Mouse (Mus musculus) adrenal gland (tissue): ENCODE measurements around the gene Espnl.

Experiments
- intact Hi-C: fragments of 180-260 bp; cut with DNase I; formaldehyde crosslinking; loops from one replicate; pipeline ENCODE4 v1.15.1; 2025

The Espnl gene

DNA sequence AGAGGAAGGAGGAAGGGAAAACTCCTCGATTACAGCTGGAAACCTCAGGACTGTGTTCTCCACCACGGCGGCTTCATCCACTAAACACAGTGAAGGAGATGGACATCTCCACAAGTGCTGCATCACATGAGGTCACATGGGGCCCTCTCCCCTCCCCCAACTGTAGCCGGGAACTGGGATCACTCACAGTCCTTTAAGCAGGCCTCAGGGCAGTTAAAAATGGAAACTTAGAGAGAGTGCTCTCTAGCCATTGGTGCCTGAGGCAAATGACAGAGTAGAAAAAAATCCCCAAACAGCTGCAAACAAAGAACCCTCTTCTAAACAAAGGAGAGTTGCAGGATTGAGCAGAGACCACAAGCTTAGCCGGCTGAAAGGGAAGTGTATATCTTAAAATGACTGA, 8.6 kb upstream of the Espnl start:
- intact Hi-C loops, result no loop called here

DNA sequence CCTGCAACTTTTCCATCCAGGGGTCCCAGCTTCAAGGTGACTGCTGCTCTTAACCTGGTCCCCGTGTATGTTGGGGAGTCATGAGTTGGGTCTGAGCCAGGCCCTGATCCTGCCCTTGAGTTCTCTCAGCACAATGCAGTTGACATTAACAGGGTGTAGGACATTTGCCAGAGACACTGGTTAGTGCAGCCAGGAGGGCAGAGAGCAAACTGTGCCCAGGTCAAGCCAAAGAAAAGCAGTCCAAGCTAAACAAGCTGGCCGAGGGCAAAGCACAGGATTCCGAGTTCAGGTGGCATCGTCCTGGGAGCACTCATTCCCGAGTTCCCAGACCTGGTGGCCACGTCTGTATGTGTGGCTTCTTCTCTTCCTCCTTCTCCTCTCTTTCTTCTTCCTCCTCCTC, 4.2 kb upstream of the Espnl start:
- intact Hi-C loops, result no loop called here

GRCm38 (mm10) chr1:91324646-91325045, 2.8 kb downstream of the Espnl start:
- intact Hi-C loops, result no loop called here

DNA sequence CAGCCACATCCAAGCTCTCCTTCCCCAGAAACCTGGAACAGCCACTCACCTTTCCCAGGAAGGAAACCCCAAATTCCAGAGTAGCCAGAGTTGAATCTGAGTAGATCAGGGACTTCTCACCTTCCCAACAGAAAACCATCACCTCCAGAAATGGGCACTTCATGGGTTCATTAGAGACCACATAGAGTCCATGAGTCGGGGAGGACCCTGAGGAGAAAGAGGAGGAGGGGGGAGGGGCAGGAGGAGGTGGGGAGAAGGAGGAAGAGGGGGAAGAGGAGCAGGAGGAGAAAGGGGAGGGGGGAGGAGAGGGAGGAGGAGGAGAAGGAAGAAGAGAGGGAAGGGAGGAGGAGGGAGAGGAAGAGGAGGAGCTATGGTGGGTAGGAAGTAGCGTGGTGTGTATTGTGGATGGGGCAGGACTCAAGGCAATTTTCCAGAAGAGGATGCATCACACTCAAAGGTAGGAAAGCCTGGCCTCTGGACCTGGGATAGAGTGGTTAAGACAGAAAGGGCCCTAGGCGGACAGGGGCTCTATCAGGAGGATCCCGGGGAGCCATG, 3.7 kb downstream of the Espnl start:
- intact Hi-C loops, result no loop called here

DNA sequence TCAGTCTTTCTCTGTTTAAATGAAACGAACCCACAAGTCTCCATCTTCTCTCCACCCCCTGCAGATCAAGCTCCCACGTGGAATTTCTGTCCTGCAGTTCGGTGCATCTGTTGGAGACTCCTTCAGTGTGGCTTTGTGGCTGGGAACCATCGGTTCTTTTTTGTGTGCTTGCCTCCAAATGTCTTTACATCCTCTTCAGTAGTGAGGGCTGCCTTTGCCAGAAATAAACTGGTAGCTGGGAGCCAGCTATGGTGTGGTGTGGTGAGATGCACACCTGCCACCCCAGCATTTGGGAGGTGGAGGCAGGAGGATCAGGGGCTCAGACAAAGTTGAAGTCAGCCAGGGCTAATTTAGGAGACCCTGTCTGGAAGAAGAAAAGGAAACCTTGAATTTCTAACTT, 10.2 kb downstream of the Espnl start:
- intact Hi-C loops, result no loop called here

DNA sequence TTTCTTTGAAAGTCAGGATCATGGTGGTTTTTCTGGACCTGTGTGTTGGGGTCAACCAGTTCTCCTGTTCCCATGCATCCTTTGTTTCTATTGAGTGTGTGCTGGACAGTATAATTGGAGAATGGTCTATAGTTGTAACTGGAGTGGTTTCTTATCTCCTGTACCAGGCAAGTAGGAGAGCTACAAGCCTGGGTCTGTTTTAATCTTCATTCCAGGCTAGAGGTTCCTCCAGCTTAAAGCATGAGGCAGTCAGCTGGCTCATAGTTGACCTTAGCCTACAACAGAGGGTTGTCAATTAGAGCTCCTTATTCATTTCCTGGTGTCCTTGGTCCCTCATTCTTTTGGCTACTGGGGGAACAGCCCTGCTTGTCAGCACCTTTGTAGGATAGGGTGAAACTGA, 11.7 kb downstream of the Espnl start:
- intact Hi-C loops, result no loop called here

- intact Hi-C loops, result no loop called here
These were observed 15.5 kb downstream of the Espnl start for GRCm38 (mm10) chr1:91337355-91337754.

- intact Hi-C loops, result loop anchor here (10.0 kb wide), 1 partner anchor 169 kb away; the partner anchor contains the start of gene Ramp1
These were observed 22.1 kb downstream of the Espnl start for GRCm38 (mm10) chr1:91344001-91344400.

DNA sequence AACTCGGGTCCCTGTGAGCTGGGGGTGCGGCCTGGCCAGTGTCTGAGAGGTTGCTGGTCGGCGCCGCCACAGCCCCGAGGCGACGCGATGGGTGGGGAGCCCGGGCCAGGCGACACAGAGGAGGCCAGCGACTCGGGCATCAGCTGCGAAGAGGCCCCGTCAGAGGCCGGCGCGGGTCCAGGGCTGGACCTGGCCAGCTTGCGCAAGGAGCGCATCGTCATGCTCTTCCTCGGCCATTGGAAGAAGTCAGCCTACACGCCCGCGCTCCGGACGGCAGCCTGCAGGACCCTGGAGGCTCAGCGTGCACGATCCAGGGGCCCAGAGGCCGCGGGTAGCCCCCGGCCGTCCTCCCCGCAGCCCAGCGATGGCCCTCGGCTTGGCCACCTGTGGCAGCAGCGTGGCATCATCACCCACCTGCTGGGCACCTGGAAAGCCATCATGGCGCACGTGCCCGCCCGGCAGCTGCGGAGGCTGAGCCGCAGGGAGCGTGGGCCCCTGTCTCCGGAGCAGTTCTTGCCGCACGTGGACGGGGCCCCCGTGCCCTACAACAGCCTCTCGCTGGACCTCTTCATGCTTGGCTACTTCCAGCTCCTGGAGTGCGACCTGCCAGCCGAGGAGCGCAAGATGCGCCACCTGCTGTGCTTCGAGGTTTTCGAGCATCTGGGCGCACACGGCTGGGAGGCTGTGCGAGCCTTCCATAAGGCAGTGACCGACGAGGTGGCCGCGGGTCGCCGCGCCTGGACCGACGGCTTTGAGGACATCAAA, 23.2 kb downstream of the Espnl start:
- intact Hi-C loops, result loop anchor here (10.0 kb wide), 1 partner anchor 170 kb away; the partner anchor contains the start of gene Ramp1

- intact Hi-C loops, result loop anchor here (10.0 kb wide), 1 partner anchor 172 kb away; the partner anchor contains the start of gene Ramp1
These were observed 25.0 kb downstream of the Espnl start for GRCm38 (mm10) chr1:91346892-91347291.

- intact Hi-C loops, result no loop called here
These were observed 29.0 kb downstream of the Espnl start, which contains the start of gene Klhl30 for GRCm38 (mm10) chr1:91350841-91351240. Gene Klhl30, plus strand, starts transcription at chr1:91351016.

DNA sequence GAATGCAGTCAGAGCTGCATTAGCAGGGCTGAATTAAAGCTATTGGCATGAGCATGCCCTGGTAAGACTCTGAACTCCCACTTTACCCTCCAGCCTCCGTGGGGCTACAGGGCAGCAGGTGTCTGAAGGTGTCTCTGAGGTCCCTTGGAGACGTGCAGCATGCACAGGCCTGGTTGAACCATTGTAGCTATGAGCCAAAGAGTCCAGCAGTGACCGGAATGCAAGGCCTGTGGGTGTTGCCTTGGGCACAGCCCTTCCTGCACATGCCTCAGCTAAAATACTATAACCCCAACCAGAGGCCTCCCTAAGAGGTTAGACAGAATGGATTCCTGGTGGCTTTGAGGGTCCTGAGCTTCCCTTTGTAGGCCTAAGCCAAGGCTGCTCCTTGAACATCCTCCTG, 29.4 kb downstream of the Espnl start:
- intact Hi-C loops, result no loop called here

- intact Hi-C loops, result no loop called here
These were observed 30.4 kb downstream of the Espnl start for GRCm38 (mm10) chr1:91352277-91352676.

- intact Hi-C loops, result no loop called here
These were observed 34.2 kb downstream of the Espnl start for GRCm38 (mm10) chr1:91356105-91356504.

- intact Hi-C loops, result no loop called here
These were observed 40.2 kb downstream of the Espnl start for GRCm38 (mm10) chr1:91362113-91362512.

DNA sequence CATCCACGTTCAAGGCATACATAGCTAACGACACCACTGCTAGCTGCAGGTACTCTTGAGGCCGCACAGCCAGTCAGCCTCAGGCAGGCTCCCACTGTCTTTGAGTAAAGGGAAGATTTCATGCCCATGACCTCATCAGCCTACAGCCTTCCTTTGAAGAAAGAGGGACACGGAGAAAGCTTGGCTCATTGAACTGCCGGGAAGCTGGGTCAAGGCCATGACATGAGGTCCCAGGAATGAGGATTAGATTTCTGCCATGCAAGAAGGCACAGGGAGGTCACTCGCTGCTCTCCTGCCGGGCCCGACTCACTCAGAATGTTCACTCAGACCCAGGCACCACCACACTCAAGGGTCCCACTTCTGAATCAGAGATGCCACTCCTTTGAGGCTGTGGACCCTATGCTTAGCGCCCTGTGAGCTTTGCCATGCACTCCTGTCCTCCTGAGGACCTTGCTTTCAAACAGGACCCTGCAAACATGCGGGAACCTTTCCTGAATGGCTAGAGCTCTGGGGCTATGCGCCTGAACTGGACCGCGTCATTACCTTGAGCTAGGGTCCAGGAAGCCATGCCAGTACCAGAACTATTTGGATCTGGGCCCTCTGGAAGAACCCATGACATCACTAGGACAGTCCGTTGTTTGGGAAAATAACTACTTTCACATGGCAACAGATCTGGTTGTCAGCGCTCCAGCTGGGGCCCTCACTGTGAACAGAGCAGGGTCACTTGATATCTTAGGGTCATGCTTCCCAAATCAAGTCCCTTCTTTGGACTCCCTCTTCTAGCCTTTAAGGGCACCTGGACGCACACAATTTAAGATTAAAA, 43.2 kb downstream of the Espnl start:
- intact Hi-C loops, result no loop called here

DNA sequence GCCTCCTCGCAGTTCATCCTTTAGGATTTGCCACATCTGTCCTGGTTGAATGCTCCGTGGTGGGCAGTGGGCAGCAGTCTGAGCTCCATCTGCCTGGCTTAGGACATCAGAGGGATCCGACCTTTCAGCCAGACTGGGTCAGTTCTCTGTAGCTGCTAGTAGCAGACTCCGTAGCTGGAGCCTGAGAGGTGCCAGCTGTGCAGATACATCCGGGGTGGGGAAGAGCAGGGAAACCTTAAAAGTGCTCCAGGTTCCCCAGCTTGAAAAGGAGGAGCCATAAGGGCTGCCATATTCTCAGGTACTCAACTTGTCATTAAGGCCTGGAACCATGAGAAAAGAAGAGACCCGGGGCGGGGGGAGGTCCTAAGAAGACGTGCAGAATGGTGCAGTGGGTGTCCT, 43.9 kb downstream of the Espnl start:
- intact Hi-C loops, result no loop called here

DNA sequence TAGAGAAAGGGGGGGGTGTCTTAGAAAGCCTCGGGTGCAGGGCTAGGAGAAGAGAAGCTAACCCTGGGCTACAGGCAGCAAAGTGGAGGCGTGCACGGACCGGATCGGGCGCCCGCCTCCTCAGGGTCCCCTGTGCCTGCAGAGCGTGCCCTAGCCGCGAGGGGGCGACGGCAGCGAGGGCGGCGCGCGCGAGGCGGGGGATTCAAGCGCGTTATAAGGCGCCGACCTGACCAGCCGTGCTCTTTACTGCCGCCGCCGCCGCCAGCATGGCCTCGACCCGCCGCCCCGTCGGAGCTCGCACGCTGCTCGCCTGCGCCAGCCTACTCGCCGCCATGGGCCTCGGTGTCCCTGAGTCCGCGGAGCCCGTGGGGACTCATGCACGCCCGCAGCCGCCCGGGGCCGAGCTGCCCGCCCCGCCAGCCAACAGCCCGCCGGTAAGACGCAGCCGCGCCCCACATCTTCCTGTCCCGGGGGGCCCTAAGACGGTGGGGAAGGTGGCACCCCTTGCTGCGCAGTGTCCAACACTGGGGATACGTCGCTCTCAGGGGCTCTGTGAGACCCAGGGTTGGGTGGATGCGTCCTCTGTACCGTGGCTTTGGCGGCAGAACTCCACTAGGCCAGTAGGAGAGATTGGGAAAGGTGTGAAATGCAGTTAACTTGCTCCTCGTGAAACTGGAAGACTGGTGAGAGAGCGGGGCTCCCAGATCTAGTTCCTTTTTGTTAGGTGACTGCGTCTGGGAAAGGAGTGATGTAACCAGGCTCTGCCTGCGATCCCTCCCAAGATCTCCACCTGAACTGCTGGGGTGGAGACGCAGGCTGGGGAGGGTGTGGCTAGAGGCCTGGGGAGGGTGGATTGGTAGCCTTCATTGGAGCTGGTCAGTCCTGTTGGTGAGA, 44.6 kb downstream of the Espnl start, which contains the start of gene Erfe:
Gene Erfe, plus strand, starts transcription at position 216 of the 894 bp plus-strand sequence.
- intact Hi-C loops, result no loop called here

- intact Hi-C loops, result no loop called here
These were observed 45.4 kb downstream of the Espnl start for GRCm38 (mm10) chr1:91367295-91367694.

DNA sequence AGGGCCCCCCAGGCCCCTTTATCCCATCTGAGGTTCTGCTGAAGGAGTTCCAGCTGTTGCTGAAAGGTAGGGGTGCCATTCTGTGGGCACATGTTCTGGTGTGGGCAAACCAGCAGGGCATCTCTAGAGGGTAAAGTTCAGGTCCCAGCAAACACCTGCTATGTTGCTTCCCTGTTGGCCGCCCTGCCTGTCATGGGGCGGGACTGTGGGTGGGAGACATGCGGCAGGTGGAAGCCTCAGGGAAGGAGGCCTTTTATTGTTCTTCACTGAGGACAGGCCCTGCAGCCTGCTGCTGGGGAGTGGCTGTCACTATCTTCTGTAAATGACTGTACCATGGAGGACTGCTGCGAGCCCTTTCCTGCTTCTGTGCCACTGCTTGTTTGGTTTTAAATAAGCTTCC, 47.5 kb downstream of the Espnl start:
- intact Hi-C loops, result no loop called here

DNA sequence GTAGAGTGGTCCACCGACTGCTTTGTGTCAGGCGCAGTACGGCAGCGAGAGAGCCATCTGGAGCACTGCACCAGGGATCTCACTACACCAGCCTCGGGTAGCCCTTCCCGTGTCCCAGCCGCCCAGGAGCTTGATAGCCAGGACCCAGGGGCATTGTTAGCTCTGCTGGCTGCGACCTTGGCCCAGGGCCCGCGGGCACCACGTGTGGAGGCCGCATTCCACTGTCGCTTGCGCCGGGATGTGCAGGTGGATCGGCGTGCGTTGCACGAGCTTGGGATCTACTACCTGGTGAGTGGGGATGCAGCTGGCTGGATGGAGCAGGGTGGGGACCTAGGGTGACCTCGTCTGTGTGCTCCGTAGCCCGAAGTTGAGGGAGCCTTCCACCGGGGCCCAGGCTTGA, 48.2 kb downstream of the Espnl start:
- intact Hi-C loops, result no loop called here
